Mouse (Mus musculus) thymus, postnatal 4 days (tissue): ENCODE results near the gene Iltifb.
"Not testable (repeated sequence)": the region's sequence is repeated elsewhere in the genome, so short reads cannot be mapped to it uniquely, and the experiment has no call there.

Experiments
- DNase-seq: peaks from one replicate; pipeline ENCODE4 v3.0.0; 2021

Gene Iltifb

DNA sequence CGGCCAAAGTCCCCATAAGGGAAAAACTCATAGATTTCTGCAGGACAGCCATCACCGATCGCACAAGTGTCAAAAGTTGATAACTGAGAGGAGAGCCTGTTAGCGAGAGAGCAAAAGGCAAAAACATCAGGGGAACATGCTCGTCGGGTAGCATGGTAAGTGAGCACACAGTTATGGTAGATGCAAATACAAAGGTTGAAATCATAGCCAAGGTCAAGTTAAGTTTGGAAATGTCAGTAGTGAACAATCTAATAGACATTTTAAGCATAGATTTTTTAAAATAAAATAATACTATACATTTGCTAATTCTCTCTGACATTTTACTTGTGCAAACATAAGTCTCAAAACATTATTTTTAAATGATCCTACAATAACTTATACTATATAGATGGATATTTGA is at the start of gene Iltifb:
Gene Iltifb (minus strand): TSS at position 101 of the 400 bp plus-strand sequence.
- no peak for DNase-seq

DNA sequence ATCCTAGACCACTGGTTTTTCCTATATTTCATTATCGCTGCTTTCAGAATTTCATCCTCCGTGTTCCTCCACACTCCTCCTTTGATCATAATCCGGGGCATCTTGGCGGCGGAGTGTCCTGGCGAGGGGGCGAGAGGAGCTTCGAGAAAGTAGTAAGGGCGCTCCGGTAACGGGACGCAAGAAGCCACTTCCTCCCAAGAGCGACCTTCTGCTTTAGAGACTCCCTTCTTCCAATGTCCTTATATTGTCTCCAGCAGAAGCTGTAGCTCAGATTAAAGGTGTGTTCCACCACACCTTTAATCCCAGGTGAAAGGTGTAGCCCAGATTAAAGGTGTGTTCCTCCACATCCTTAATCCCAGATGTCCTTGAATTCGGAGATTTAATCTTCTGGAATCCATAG is 48.3 kb upstream of the Iltifb start, which contains the start of gene Gm9046:
Gene Gm9046 (minus strand): TSS at position 101 of the 400 bp plus-strand sequence.
- DNase-seq = not testable (repeated sequence)

DNA sequence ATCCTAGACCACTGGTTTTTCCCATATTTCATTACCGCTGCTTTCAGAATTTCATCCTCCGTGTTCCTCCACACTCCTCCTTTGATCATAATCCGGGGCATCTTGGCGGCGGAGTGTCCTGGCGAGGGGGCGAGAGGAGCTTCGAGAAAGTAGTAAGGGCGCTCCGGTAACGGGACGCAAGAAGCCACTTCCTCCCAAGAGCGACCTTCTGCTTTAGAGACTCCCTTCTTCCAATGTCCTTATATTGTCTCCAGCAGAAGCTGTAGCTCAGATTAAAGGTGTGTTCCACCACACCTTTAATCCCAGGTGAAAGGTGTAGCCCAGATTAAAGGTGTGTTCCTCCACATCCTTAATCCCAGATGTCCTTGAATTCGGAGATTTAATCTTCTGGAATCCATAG is 42.9 kb upstream of the Iltifb start, which contains the start of gene Gm9045:
Gene Gm9045 (minus strand): TSS at position 101 of the 400 bp plus-strand sequence.
- not testable (repeated sequence) for DNase-seq

DNA sequence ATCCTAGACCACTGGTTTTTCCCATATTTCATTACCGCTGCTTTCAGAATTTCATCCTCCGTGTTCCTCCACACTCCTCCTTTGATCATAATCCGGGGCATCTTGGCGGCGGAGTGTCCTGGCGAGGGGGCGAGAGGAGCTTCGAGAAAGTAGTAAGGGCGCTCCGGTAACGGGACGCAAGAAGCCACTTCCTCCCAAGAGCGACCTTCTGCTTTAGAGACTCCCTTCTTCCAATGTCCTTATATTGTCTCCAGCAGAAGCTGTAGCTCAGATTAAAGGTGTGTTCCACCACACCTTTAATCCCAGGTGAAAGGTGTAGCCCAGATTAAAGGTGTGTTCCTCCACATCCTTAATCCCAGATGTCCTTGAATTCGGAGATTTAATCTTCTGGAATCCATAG is 37.5 kb upstream of the Iltifb start, which contains the start of gene Gm9044:
Gene Gm9044 (minus strand): TSS at position 101 of the 400 bp plus-strand sequence.
- not testable (repeated sequence) for DNase-seq

DNA sequence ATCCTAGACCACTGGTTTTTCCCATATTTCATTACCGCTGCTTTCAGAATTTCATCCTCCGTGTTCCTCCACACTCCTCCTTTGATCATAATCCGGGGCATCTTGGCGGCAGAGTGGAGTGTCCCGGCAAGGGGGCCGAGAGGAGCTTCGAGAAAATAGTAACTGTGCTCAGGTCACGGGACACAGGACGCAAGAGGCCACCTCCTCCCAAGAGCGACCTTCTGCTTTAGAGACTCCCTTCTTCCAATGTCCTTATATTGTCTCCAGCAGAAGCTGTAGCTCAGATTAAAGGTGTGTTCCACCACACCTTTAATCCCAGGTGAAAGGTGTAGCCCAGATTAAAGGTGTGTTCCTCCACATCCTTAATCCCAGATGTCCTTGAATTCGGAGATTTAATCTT is 32.0 kb upstream of the Iltifb start, which contains the start of gene Gm9040:
Gene Gm9040 (minus strand): TSS at position 101 of the 400 bp plus-strand sequence.
- DNase-seq = not testable (repeated sequence)

DNA sequence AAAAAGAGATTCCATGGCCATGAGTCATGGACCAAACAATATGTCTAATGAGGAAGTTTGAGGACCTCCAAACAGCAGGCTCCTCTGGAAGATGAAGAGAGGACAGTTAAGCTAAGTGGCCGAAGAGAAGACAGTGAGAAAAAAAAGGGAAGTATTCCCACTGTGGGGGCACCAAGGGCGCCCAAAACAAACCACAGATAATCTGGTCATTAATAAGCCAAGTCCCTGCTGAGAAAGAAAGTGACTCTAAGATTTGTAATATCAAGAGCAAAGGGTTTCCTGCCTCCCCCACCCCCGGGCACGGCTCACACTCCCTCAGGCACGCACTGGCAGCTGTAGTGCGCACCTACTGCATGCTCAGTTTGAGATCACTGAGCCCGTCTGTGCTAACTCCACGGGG is 24.2 kb upstream of the Iltifb start:
- DNase-seq = no peak

DNA sequence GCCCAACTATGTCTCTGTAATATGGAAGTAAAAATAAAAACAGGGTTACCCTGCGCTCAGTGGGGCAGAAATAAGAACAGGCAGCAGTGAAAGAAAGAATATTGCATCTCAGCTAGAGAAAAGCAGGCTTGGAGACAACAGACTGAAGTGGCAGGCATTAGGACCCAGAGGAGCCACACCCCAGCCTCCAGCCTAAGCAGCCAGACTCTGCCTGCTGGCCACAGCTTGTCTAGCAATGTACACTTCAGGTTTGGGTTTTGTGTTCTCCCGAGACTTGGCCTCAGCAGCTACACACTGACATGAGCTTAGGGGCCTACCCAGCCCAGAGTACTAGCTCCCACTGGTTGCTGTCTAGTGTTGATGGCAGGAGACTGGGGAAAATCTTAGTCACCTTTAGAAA is 7.3 kb upstream of the Iltifb start:
- not testable (repeated sequence) for DNase-seq

DNA sequence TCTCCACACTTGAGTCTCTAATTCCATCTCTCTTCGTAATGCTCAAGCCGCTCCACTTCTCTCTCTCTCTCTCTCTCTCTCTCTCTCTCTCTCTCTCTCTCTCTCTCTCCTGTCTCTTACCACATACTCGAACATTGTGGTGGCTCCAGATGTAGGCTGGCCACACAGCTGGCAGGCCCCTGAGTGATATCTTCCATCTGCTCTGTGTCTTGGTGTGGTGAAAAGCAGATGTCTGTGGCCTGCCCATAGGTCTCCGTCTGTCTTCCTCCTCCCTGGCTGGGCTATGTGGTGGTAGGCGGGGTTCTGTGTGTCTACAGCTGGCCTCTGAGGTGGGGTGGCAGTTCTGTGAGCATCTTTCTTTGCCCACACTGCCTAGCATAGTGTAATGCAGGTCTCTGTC is 11.8 kb downstream of the Iltifb start:
- DNase-seq = peak; percentile 8

DNA sequence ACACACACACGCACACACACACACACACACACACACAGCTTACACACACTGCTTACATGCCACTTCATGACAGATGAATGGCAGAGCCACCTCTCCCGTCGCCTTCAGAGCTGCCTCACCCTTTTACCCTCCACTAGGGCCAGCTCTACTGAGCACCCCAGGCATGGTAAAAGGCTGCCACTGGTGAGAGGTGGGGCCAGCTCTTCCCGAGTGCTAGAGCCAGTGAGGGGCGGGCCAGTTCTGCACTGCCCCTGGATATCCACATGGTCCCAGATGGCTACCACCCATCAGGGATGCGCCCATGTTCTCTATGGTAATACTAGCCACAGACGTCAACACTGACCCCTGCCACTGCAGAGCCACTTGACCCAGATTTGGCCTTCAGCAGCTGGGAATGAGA is 12.3 kb downstream of the Iltifb start:
- not testable (repeated sequence) for DNase-seq

DNA sequence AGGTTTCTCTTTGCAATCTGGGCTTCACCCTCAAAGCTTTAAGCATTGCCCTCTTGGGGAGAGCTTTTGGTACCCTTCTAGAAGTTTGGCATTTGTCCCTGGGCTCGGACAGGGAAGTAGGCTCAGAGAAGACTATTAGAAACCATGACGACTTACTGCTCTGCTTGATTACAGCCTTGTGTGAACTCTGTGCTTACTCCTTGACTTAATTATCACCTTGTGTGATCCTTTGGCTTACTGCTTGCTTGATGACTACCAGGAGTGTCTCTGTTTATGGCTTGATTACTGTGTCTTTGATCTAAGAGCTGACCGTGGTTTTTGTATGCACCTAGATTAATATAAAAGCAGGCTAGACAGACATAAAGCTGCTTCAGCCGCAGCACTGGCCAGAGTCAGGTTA is 16.8 kb downstream of the Iltifb start:
- not testable (repeated sequence) for DNase-seq

DNA sequence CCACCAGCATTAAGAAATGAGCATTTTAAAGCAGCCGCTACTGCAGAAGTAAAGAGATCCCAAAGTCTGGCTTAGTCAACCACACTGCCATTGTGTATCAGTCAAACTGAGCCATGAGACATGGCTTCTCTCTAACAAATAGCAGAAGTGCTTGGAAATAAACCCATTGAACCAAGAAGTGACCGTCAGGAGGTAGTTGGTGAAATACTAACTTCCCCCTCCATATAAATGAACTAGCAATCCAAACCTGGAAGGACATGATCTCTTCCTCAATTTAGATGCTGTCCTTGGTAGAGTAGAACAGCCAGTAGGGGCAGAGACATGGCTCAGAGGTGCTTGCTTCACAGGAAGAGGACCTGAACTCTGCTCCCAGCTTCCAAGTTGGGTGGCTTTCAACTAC is 23.4 kb downstream of the Iltifb start:
- DNase-seq = not testable (repeated sequence)

DNA sequence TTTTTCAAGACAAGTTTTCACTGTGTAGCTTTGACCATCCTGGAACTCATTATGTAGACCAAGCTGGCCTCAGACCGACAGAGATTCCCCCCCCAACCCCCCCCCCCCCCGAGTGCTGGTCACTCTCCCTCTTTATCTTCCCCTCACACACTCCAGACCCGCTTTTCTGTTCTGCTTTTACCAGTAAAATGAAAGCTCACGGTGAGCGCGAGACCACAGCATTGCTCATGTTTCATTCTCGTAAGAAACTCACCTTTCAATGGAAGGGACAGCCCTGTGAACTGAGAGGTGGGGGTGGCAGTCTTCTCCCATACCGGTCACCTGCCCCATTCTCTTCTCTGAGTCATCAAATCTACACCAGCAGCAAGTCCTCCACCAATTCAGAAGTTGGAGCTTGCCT is 26.0 kb downstream of the Iltifb start:
- DNase-seq = not testable (repeated sequence)

DNA sequence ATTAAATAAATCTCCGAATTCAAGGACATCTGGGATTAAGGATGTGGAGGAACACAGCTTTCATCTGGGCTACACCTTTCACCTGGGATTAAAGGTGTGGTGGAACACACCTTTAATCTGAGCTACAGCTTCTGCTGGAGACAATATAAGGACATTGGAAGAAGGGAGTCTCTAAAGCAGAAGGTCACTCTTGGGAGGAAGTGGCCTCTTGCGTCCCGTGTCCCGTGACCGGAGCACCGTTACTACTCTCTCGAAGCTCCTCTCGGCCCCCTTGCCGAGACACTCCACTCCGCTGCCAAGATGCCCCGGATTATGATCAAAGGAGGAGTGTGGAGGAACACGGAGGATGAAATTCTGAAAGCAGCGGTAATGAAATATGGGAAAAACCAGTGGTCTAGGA is 36.5 kb downstream of the Iltifb start, which contains the start of gene Gm32802:
Gene Gm32802 (plus strand): TSS at position 301 of the 400 bp plus-strand sequence.
- not testable (repeated sequence) for DNase-seq

DNA sequence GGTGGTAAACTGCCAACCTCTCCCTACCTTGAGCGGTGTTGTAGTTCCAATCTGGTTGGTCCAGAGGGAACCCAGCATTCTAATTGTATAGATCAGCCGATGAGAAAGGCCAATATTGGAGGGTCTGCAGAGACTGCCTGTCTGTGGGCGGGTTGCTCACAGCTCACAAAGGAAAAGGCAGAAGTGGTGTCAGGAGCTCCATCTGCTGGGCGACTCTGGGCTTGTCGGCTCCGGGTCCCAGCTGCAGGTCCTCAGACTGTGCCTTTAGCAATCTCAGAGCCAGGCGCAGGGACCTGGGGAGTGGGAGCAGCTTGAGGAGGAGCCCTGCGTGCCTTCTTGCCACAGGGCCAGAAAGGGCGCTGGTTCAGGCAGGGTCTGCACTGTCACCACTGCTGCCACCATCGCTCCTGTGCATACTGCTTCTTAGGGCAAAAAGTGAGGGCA is 44.0 kb downstream of the Iltifb start:
- DNase-seq = peak; percentile 74

DNA sequence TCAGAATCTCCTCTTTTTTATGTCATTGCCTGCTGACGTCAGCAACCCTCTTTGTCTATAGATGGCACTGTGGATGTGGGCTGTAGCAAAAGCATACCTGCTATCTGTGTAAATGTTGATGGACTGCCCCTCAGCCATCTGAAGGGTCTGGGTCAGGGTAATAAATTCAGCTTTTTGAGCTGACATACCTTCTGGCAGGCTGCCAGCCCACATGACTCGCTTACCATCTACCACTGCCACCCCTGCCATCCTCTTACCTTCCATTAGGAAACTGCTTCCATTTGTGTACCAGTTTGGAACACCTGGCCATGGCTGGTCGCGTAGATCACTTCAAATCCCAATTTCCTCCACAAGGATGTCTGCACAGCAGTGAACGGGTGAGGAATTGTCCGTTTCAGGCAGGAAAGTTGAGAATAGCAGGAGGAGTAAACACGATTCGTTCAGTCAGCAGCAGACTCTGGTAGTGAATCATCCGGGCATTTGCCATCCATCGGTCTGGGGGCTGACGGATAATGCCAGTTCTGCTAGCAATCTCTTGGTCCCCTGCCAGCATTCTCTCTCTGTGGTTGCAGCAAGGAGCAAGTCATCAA is 45.7 kb downstream of the Iltifb start:
- not testable (repeated sequence) for DNase-seq

DNA sequence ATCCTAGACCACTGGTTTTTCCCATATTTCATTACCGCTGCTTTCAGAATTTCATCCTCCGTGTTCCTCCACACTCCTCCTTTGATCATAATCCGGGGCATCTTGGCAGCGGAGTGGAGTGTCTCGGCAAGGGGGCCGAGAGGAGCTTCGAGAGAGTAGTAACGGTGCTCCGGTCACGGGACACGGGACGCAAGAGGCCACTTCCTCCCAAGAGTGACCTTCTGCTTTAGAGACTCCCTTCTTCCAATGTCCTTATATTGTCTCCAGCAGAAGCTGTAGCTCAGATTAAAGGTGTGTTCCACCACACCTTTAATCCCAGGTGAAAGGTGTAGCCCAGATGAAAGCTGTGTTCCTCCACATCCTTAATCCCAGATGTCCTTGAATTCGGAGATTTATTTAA is 54.2 kb downstream of the Iltifb start, which contains the start of gene Gm32717:
Gene Gm32717 (minus strand): TSS at position 101 of the 400 bp plus-strand sequence.
- not testable (repeated sequence) for DNase-seq
